Mouse (Mus musculus) CD8-positive naive resting alpha-beta T cell, adult 57 days (primary cell): ENCODE measurements around the gene Olfr90. TPM values are rescaled to one million over a fixed set of nuclear protein-coding genes. Genes with fewer than 3 reads are reported as not detected.

Experiments
- total RNA-seq: library from RNA; stranded (reverse); gene quantifications from one replicate; pipeline ENCODE4 v1.2.4, GENCODE M21; 2023

Olfr90 gene
- 0.18 TPM for total RNA-seq

GRCm38 (mm10) chr17:37088399-37088798 is at the start of gene Olfr90:
TSS of gene Olfr90 (minus strand) at chr17:37088499.

GRCm38 (mm10) chr17:37119988-37120387 is 31.7 kb upstream of the Olfr90 start, which contains the start of gene Olfr92:
TSS of gene Olfr92 (minus strand) at chr17:37120088.

GRCm38 (mm10) chr17:37098178-37098577 is 9.9 kb upstream of the Olfr90 start, which contains the start of gene Olfr91:
TSS of gene Olfr91 (minus strand) at chr17:37098278.

GRCm38 (mm10) chr17:37045611-37046311 is 42.5 kb downstream of the Olfr90 start, which contains the start of gene Gabbr1:
TSS of gene Gabbr1 (plus strand) at chr17:37045966.

Other genes starting within 250 kb of the Olfr90 start
- gene Trim15, start 221.3 kb downstream of the Olfr90 start, total RNA-seq: not detected
- gene Trim10, start 218.9 kb downstream of the Olfr90 start, total RNA-seq: 0.89 TPM
- gene Trim40, start 198.4 kb downstream of the Olfr90 start, total RNA-seq: not detected
- gene Trim31, start 190.4 kb downstream of the Olfr90 start, total RNA-seq: not detected
- gene Rnf39, start 145.6 kb downstream of the Olfr90 start, total RNA-seq: 2.2 TPM
- 56.2 TPM for gene Ppp1r11, start 136.8 kb downstream of the Olfr90 start, total RNA-seq
- gene Znrd1, start 129.9 kb downstream of the Olfr90 start, total RNA-seq: 59.2 TPM
- gene Znrd1as, start 129.9 kb downstream of the Olfr90 start, total RNA-seq: 2.3 TPM
- not detected for gene 2410137M14Rik, start 107.3 kb downstream of the Olfr90 start, total RNA-seq
- not detected for gene H2-M5, start 99.0 kb downstream of the Olfr90 start, total RNA-seq
- gene Zfp57, start 87.3 kb downstream of the Olfr90 start, total RNA-seq: not detected
- gene Mog, start 65.1 kb downstream of the Olfr90 start, total RNA-seq: not detected
- 153 TPM for gene Gabbr1, start 42.5 kb downstream of the Olfr90 start, total RNA-seq
- gene Olfr91, start 9.8 kb upstream of the Olfr90 start, total RNA-seq: not detected
- not detected for gene Olfr92, start 31.6 kb upstream of the Olfr90 start, total RNA-seq
- not detected for gene Olfr93, start 73.0 kb upstream of the Olfr90 start, total RNA-seq
- gene Ubd, start 105.4 kb upstream of the Olfr90 start, total RNA-seq: not detected
- gene Olfr94, start 112.5 kb upstream of the Olfr90 start, total RNA-seq: not detected
- gene Olfr95, start 124.6 kb upstream of the Olfr90 start, total RNA-seq: not detected
- not detected for gene Olfr96, start 131.6 kb upstream of the Olfr90 start, total RNA-seq
- gene Olfr97, start 148.8 kb upstream of the Olfr90 start, total RNA-seq: not detected
- gene Olfr98, start 175.2 kb upstream of the Olfr90 start, total RNA-seq: not detected
- gene H2-M3, start 181.7 kb upstream of the Olfr90 start, total RNA-seq: 38.8 TPM
- not detected for gene Olfr99, start 195.0 kb upstream of the Olfr90 start, total RNA-seq
- gene Olfr101, start 215.8 kb upstream of the Olfr90 start, total RNA-seq: not detected
- gene Olfr102, start 228.6 kb upstream of the Olfr90 start, total RNA-seq: not detected